Mouse (Mus musculus): Measurements from ENCODE around the gene D17Wsu92e.

DNA sequence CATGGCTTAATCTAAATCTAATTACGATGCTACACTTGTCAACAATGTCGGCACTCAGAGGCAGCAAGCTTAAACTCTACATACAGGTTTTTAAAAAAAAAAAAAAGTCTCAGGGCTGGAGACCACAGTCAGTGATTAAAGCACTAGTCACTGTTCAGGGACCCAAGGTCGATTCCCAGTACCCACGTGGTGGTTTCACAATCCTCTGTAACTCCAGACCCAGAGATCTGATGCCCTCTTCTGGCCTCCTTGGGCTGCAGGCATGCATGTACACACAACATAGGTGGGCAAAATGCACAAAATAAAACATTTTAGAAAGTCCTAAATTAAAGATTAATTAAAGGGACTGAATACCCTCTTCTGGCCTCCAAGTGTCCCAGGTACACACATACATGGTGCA, 16.7 kb downstream of the D17Wsu92e start:
- no peak for TF ChIP-seq POLR2A (IDR thresholded peaks at IDR 0.05; ENCODE audit: insufficient read depth, low read depth, low read length)
- no peak for TF ChIP-seq CTCF (IDR thresholded peaks at IDR 0.05)
